Mouse (Mus musculus) CD8-positive naive resting alpha-beta T cell, adult 57 days (primary cell): ENCODE data around the gene Baz1a. TPM values are rescaled to one million over a fixed set of nuclear protein-coding genes. Genes with fewer than 3 reads are reported as not detected.

Source experiments
- total RNA-seq: library from RNA; stranded (reverse); gene quantifications from one replicate; pipeline ENCODE4 v1.2.4, GENCODE M21; 2023

Gene Baz1a
- total RNA-seq = 94.8 TPM

DNA sequence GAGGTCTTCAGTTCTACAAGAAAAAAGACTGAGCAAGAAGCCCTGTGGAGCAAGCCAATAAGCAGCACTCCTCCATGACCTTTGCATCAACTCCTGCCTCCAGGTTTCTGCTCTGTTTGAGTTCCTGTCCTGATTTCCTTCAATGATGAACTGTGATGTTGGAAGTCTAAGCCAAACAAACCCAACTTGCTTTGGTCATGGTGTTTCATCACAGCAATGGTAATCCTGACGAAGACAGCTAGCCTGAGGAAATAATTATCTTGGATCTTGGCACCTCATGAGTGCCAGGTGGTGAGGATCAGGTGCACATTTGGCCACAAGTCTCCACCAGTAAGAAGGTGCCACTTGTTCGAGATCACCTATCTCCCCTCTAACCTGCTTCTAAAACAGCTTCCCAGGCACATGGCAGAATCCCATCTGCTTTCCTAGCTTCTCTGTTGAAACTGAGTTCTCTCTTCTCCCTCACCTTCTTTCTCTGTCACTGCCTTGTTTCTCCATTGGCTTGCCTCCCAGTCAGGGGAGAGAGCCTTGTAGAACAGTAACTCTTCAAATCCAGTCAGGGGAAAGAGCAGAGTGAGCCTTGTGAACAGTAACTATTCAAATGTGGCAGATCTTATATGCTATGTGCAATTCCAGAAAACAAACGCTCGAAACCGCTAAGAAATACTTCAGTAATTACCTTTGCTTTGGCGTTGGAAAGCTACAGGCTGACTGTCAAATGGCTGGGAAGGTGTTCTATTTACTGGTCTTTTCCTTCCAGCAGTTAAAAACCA lies at the start of gene Baz1a:
TSS of gene Baz1a (minus strand) at position 723 of the 773 bp plus-strand sequence.

DNA sequence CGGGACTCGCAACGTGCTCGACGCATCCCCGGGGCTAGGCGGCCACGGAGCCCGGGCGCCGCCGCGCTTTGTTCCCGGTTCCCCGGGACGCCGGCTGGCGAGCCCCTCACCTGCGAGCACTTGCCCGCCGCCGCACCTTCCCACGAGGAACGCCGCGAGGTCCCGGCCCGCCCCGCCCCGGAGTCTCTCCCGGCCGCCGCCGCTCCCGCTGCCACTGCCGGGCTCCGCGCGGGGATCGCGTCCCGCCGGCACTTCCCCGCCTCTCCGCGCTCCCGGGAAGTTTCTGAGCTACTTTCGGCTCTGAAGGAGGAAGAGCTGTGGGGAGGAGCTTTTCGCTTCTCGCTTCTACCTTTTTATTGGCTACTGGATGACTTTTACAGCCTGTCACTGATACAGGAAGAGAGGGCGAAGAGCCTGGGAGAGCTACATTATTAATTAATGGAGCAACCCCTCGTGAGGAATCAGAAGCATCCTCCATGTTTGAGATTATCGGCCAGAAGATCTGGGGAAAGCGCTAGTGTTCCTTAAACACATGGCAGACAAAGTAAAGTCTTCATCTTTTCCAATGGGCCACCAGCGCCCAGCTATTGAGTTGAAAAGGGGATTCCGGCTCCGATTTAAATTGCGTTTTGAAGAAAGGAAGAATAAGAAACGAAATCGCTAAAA lies 28.0 kb downstream of the Baz1a start, which contains the start of gene Gm20403:
TSS of gene Gm20403 (minus strand) at position 478 of the 666 bp plus-strand sequence.

DNA sequence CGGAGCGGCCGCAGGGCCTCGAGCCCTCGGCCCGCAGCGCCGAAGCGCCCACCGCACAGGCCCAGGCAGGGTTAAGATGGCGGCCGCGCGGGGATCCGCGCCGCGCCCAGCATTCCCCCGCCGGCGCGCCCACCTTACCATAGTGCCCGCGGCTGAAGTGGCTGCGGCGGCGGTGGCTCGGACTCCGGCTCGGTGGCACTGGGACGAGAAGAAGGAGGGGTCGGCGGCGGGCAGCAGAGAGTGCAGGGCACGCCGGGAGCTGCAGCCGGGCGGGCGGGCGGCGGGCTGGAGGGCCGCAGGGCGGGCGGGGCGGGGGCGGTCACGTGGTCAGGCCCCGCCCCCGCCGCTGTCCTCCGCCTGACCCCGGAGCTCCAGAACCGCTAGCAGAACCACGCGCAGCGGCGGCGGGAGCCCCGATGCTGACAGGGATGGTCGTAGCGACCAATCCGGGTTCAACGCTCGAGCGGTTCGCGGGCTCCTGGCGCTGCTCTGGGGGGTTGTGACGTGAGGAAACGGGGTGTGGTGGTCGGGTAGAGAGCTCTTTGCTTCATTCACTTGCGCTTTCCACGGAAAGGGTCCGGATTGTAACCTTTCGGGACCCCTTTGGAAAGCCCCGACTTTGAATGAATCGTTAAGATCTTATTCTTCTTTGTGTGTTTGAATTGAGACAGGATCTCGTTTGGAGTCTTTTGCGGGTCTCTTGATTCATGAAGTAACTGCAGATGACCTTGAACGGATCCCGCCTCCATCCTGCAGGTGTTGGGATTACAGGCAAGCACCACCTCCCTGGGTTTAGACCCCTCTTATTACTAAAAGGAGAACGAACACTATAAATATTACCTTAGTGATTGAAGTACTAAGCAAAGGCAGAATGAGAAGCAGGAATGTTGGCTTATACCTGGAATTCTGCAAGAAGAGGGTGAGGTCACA lies 151.3 kb downstream of the Baz1a start, which contains the start of gene Cfl2:
TSS of gene Cfl2 (minus strand) at position 272 of the 930 bp plus-strand sequence.

Other genes with a start within 250 kb of the Baz1a start
- gene Snx6, start 218.6 kb downstream of the Baz1a start, total RNA-seq = 54.7 TPM
- gene Cfl2, start 151.5 kb downstream of the Baz1a start, total RNA-seq = 26.1 TPM
- gene Gm20403, start 27.8 kb downstream of the Baz1a start, total RNA-seq = not detected
- gene 2700097O09Rik, start 65.8 kb upstream of the Baz1a start, total RNA-seq = 8.4 TPM
- gene Srp54a, start 65.9 kb upstream of the Baz1a start, total RNA-seq = 63.4 TPM
- 12.6 TPM for gene Fam177a, start 110.1 kb upstream of the Baz1a start, total RNA-seq
- 35.5 TPM for gene Srp54b, start 140.8 kb upstream of the Baz1a start, total RNA-seq
- gene 1700047I17Rik2, start 185.2 kb upstream of the Baz1a start, total RNA-seq = 6.3 TPM
- 22.5 TPM for gene Srp54c, start 215.8 kb upstream of the Baz1a start, total RNA-seq